Mouse (Mus musculus) kidney, embryonic 14.5 days (tissue): ENCODE results near the gene Sptb. TPM values are rescaled to one million over a fixed set of nuclear protein-coding genes. Genes with fewer than 3 reads are reported as not detected.
A peak's percentile ranks its signal among the peaks of the same experiment; 100 is the strongest.

Source experiments
- ATAC-seq: fragments of 200-750 bp; cut with Nextera tagmentation; 2 replicates; pipeline ENCODE4 v1.8.0; 2017; ENCODE audit warnings: moderate number of reproducible peaks, mild to moderate bottlenecking, moderate TSS enrichment, moderate library complexity; ENCODE audit not compliant: low FRiP score, low TSS enrichment
- H3K27ac ChIP-seq: fragments of 300-500 bp; sonication (generic); 2 replicates; pipeline ENCODE4 v1.5.1; 2014; ENCODE audit warnings: low read depth, mild to moderate bottlenecking, low read length, moderate library complexity, mixed read lengths
- H3K27me3 ChIP-seq: fragments of 300-500 bp; sonication (generic); 2 replicates; pipeline ENCODE4 v1.6.1; 2014; ENCODE audit warnings: mild to moderate bottlenecking, low read length; ENCODE audit not compliant: control insufficient read depth, insufficient read depth
- H3K36me3 ChIP-seq: fragments of 300-500 bp; sonication (generic); 2 replicates; pipeline ENCODE4 v1.6.1; 2014; ENCODE audit warnings: low read length, mixed read lengths; ENCODE audit not compliant: control insufficient read depth, insufficient read depth
- H3K4me1 ChIP-seq: fragments of 300-500 bp; sonication (generic); 2 replicates; pipeline ENCODE4 v1.6.1; 2014; ENCODE audit warnings: low read length, mixed read lengths; ENCODE audit not compliant: control insufficient read depth, insufficient read depth
- H3K4me2 ChIP-seq: fragments of 300-500 bp; sonication (generic); replicated peaks from 2 replicates; pipeline ENCODE4 v1.6.1; 2014; ENCODE audit warnings: low read depth, mild to moderate bottlenecking, low read length
- H3K4me3 ChIP-seq: fragments of 300-500 bp; sonication (generic); 2 replicates; pipeline ENCODE4 v1.5.1; 2014; ENCODE audit warnings: mild to moderate bottlenecking, low read length
- H3K9ac ChIP-seq: fragments of 300-500 bp; sonication (generic); 2 replicates; pipeline ENCODE4 v1.6.1; 2014; ENCODE audit warnings: low read depth, mild to moderate bottlenecking, low read length, moderate library complexity
- H3K9me3 ChIP-seq: fragments of 300-500 bp; sonication (generic); 2 replicates; pipeline ENCODE4 v1.6.1; 2016; ENCODE audit warnings: low read length; ENCODE audit not compliant: control insufficient read depth
- WGBS: fragments of 180-500 bp; shearing (Covaris S2); extraction: QIAGEN DNeasy Blood & Tissue Kit; methylation state at CpG from one replicate; pipeline ENCODE4 v1.1.7; 2014; 5-methylcytosine and 5-hydroxymethylcytosine counted together
- polyA plus RNA-seq: library from polyadenylated mRNA; unstranded; fragments of >200 nt; fragmentation: Nextera tagmentation; extraction: Ambion mirVana; gene quantifications from 2 replicates; pipeline ENCODE4 v1.2.1, GENCODE M21; 2014

The Sptb gene
- polyA plus RNA-seq, 1 experiment from 2014 or later, result 1.0 TPM

DNA sequence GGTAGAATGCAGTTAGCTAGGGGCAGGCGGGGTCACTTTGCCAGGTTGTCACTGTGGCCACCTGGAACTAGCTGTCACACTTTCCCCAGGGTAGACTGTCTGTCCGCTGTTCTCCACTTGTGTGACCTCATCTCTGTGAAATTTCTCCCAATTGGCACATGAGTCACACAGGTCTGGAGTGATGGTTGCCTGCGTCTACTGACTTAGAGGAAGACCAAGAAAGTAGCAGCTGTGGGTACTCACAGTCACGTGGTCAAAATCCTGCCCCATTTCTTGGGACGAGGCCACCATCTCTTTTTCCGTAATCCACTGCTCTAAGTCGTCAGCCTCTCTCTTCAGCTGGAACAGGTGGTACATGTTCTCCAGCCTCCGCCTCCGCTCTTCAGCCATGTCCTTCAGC, 106.6 kb downstream of the Sptb start:
- 83% methylated on average over 9 of the region's 9 CpGs for WGBS

GRCm38 (mm10) chr12:76598196-76598928, 112.0 kb downstream of the Sptb start:
- no peaks in the 10 kb centered on the region for H3K36me3 ChIP-seq

More for the DNA sequence above, 106.6 kb downstream of the Sptb start:
- H3K4me2 ChIP-seq, result no peak overlapping the region
- no peak overlapping the region for H3K4me3 ChIP-seq
- no peaks in the 10 kb centered on the region for H3K36me3 ChIP-seq
- H3K9me3 ChIP-seq, result no peaks in the 10 kb centered on the region
- H3K27ac ChIP-seq, result no peak overlapping the region
- no peaks in the 10 kb centered on the region for H3K4me1 ChIP-seq
- H3K9ac ChIP-seq, result no peak overlapping the region
- H3K27me3 ChIP-seq, result no peaks in the 10 kb centered on the region
- no peak for ATAC-seq

GRCm38 (mm10) chr12:76597577-76598100, 112.7 kb downstream of the Sptb start:
- Histone ChIP-seq H3K4me3 (no peak overlapping the region), H3K4me1 (peaks cover 5% of the 10 kb centered on the region), H3K36me3 (no peaks in the 10 kb centered on the region), H3K9me3 (no peaks in the 10 kb centered on the region), H3K9ac (no peak overlapping the region), H3K4me2 (no peak overlapping the region), H3K27ac (no peak overlapping the region), H3K27me3 (no peaks in the 10 kb centered on the region)
- no peak for ATAC-seq
- WGBS, result 72% methylated on average over 15 of the region's 15 CpGs

More at GRCm38 (mm10) chr12:76598196-76598928, 112.0 kb downstream of the Sptb start:
- no peaks in the 10 kb centered on the region for H3K27me3 ChIP-seq
- no peak for ATAC-seq
- 69% methylated on average over 24 of the region's 24 CpGs for WGBS
- H3K9ac ChIP-seq, result no peak overlapping the region
- no peak overlapping the region for H3K4me3 ChIP-seq
- no peak overlapping the region for H3K4me2 ChIP-seq
- peaks cover 5% of the 10 kb centered on the region for H3K4me1 ChIP-seq
- no peak overlapping the region for H3K27ac ChIP-seq
- H3K9me3 ChIP-seq, result no peaks in the 10 kb centered on the region

DNA sequence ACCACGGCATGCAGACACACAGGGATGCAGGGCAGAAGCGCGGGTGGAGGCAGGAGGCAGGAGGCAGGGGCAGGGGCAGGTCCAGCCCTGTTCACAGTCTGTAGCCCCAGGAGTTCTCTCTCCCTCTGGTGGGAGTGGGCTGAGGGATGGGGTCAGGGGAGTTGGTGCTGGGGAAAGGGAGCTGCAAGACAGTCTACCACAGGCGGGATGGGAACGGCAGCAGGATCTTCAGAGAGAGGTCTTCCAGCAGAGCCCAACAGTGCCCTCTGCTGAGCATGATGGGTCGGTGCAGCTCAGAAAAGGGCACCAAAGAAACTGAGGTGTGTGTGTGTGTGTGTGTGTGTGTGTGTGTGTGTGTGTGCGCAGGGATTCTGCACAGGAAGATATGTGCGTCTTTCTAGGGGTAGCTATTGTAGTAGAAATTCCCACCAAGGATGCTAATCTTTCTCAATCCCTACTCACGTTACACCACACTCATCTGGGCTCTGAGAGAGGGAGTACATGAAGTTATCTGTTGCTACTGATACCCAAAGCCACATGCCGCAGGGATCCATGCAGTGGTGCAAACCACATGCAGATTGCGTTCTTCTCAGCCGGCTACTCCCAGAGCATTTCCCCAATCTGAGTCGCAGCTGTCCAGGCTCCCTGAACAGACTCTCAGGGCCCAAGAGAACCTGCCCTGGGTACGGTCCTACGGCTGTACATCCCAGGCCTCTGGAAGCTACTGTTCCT, 113.9 kb downstream of the Sptb start:
- 60% methylated on average over 15 of the region's 15 CpGs for WGBS
- H3K4me1 ChIP-seq, result peaks cover 5% of the 10 kb centered on the region
- no peaks in the 10 kb centered on the region for H3K36me3 ChIP-seq
- peak; percentile 56 for ATAC-seq
- H3K9ac ChIP-seq, result no peak overlapping the region
- H3K27me3 ChIP-seq, result no peaks in the 10 kb centered on the region
- no peak overlapping the region for H3K27ac ChIP-seq
- H3K9me3 ChIP-seq, result no peaks in the 10 kb centered on the region
- H3K4me2 ChIP-seq, result no peak overlapping the region
- no peak overlapping the region for H3K4me3 ChIP-seq

DNA sequence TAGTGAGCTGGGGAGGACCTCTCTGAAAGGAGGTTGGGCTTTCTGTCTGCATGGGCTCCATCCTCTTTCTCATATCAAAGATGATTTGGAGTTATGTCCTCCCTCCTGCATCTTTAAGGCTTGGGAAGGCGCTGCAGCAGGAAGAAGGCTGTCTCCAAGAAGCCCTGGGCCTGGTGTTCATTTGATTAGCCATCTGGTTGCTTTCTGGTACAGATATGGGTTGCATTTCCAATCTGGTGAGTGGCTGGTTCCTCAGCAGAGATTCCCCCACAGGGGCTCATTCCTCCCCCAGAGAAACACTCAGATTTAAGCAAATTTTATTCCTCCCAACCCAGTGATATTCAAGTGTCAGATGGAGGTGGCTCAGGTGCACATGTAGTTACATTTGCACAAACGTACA, 114.5 kb downstream of the Sptb start:
- Histone ChIP-seq H3K9me3 (no peaks in the 10 kb centered on the region), H3K4me3 (no peak overlapping the region), H3K9ac (no peak overlapping the region), H3K4me1 (peaks cover 5% of the 10 kb centered on the region), H3K27me3 (no peaks in the 10 kb centered on the region), H3K4me2 (no peak overlapping the region), H3K36me3 (no peaks in the 10 kb centered on the region), H3K27ac (no peak overlapping the region)
- 84% methylated on average over 2 of the region's 2 CpGs for WGBS
- ATAC-seq, result no peak

DNA sequence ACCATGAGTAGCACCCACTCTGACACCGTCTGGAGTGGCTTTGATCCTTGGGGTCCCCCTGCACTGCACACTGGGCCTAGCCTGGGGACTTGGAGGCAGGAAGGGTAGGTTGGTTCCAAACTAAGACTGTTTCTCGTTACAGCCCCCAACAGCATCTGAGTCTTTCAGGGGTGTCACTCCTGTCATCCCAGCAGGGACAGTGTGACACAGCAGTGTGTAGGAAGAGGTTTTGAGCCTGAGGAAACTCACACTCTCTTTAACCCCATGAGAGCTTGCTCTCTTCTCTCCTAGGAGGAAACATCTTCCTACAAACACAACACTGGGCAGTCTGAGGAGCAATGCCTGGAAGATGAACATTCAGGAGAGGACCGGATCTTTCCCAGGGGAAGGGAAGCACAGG, 115.8 kb downstream of the Sptb start:
- H3K4me2 ChIP-seq, result no peak overlapping the region
- H3K27ac ChIP-seq, result no peak overlapping the region
- no peak overlapping the region for H3K4me3 ChIP-seq
- H3K27me3 ChIP-seq, result no peaks in the 10 kb centered on the region
- H3K9ac ChIP-seq, result no peak overlapping the region
- H3K9me3 ChIP-seq, result no peaks in the 10 kb centered on the region
- 69% methylated on average over 3 of the region's 3 CpGs for WGBS
- H3K36me3 ChIP-seq, result no peaks in the 10 kb centered on the region
- no peak for ATAC-seq
- H3K4me1 ChIP-seq, result peaks cover 12% of the 10 kb centered on the region

GRCm38 (mm10) chr12:76593839-76594322, 116.5 kb downstream of the Sptb start:
- no peak overlapping the region; the same call in 1 of the 2 replicates for H3K27ac ChIP-seq
- WGBS, result 23% methylated on average over 7 of the region's 7 CpGs
- H3K27me3 ChIP-seq, result no peaks in the 10 kb centered on the region
- no peaks in the 10 kb centered on the region for H3K9me3 ChIP-seq
- H3K4me2 ChIP-seq, result no peak overlapping the region
- ATAC-seq, result no peak
- no peaks in the 10 kb centered on the region for H3K36me3 ChIP-seq
- H3K4me1 ChIP-seq, result peaks cover 12% of the 10 kb centered on the region
- no peak overlapping the region for H3K4me3 ChIP-seq
- H3K9ac ChIP-seq, result no peak overlapping the region

GRCm38 (mm10) chr12:76593254-76593653, 117.1 kb downstream of the Sptb start:
- no peak overlapping the region for H3K4me2 ChIP-seq
- H3K4me1 ChIP-seq, result peaks cover 12% of the 10 kb centered on the region
- WGBS, result 90% methylated on average over 6 of the region's 6 CpGs
- ATAC-seq, result no peak
- H3K9me3 ChIP-seq, result no peaks in the 10 kb centered on the region
- H3K27ac ChIP-seq, result no peak overlapping the region
- H3K36me3 ChIP-seq, result no peaks in the 10 kb centered on the region
- H3K4me3 ChIP-seq, result no peak overlapping the region
- no peaks in the 10 kb centered on the region for H3K27me3 ChIP-seq
- no peak overlapping the region for H3K9ac ChIP-seq

- Histone ChIP-seq H3K36me3 (no peaks in the 10 kb centered on the region), H3K9ac (no peak overlapping the region), H3K4me1 (peaks cover 12% of the 10 kb centered on the region; the same call in 1 of the 2 replicates), H3K27me3 (no peaks in the 10 kb centered on the region), H3K27ac (no peak overlapping the region), H3K4me3 (no peak overlapping the region), H3K9me3 (no peaks in the 10 kb centered on the region), H3K4me2 (no peak overlapping the region)
- no peak for ATAC-seq
- WGBS, result 67% methylated on average over 1 of the region's 1 CpGs
Measured at GRCm38 (mm10) chr12:76592213-76592612, 118.1 kb downstream of the Sptb start.
